In genomic region chr11:121655166-121655806, GRCm38 (mm10) we compare ENCODE assay signal across 20 mouse cellular contexts. TPM values are rescaled to one million over a fixed set of nuclear protein-coding genes. Genes with fewer than 3 reads are reported as not detected.
DNase-seq lines count a peak whose midpoint lies in the region; ATAC-seq lines count a peak whose summit lies in the region.
"Had no signal": no experiment of that assay in that cellular context is flagged by ENCODE, and none has a peak within 500 bp of the region (broad histone marks: within the 10 kb centered on the region; RNA-seq: fewer than 3 reads in every experiment).

No protein-coding gene starts in this region.

- DNase-seq in heart, embryonic 10.5 days (ENCODE audit: low spot score) = peak; percentile 61
- no peak for DNase-seq in heart, postnatal 36 days
- peak; percentile 66 for DNase-seq in 416B (ENCODE audit: low read depth)
- peak; percentile 53 for DNase-seq in naive thymus-derived CD4-positive, alpha-beta T cell, adult 2 months (ENCODE audit: low read depth)
- no peak for DNase-seq in adrenal gland, adult (ENCODE audit: inconsistent age in 2 of 2, low spot score in 1 of 2)
- no peak for DNase-seq in left cerebral cortex, adult 8-10 months (ENCODE audit: low spot score in 2 of 2)
- DNase-seq: cerebellum, adult 2 months; forebrain, postnatal 0 days; liver, postnatal 0 days; lung, postnatal 36 days; right cerebral cortex, postnatal 25 days had no signal

- no peak overlapping the region for H3K9ac ChIP-seq in intestine, embryonic 16.5 days (ENCODE audit: low read depth, low read length)
- H3K9ac ChIP-seq: forebrain, postnatal 0 days; heart, embryonic 12.5 days; intestine, embryonic 15.5 days; limb, embryonic 13.5 days; liver, postnatal 0 days; stomach, embryonic 15.5 days had no signal

- H3K4me2 ChIP-seq in intestine, embryonic 16.5 days (ENCODE audit: low read depth, low read length) = no peak overlapping the region
- H3K4me2 ChIP-seq: heart, embryonic 12.5 days; intestine, embryonic 15.5 days; limb, embryonic 13.5 days; stomach, embryonic 15.5 days had no signal

- WGBS in heart, embryonic 10.5 days = 55% methylated on average over 6 of the region's 6 CpGs
- 73% methylated on average over 6 of the region's 6 CpGs for WGBS in intestine, embryonic 16.5 days

- peak; percentile 37 for ATAC-seq in common myeloid progenitor, adult 5-6 weeks (replicated peaks; ENCODE audit: low read depth, poor library complexity, severe bottlenecking)
- no peak for ATAC-seq in intestine, embryonic 16.5 days
- ATAC-seq: forebrain, postnatal 0 days; intestine, embryonic 15.5 days had no signal

- H3K9me3 ChIP-seq in heart, embryonic 10.5 days = no peaks in the 10 kb centered on the region
- no peaks in the 10 kb centered on the region for H3K9me3 ChIP-seq in intestine, embryonic 16.5 days (ENCODE audit: control insufficient read depth, low read length)
- H3K9me3 ChIP-seq: G1E; heart, embryonic 12.5 days; hindbrain, embryonic 10.5 days; intestine, embryonic 15.5 days; limb, embryonic 13.5 days; stomach, embryonic 15.5 days had no signal

- intact Hi-C loops in heart, postnatal 36 days (cut with DNase I) = no loop called here

- H3K27me3 ChIP-seq in heart, embryonic 10.5 days (ENCODE audit: insufficient read depth, poor library complexity, severe bottlenecking) = no peaks in the 10 kb centered on the region
- no peaks in the 10 kb centered on the region for H3K27me3 ChIP-seq in intestine, embryonic 16.5 days (replicated peaks; ENCODE audit: control insufficient read depth, insufficient read depth, low read length)
- H3K27me3 ChIP-seq: heart, embryonic 12.5 days; intestine, embryonic 15.5 days; limb, embryonic 13.5 days; stomach, embryonic 15.5 days had no signal

- peaks cover 14% of the 10 kb centered on the region for H3K36me3 ChIP-seq in heart, embryonic 10.5 days
- no peaks in the 10 kb centered on the region for H3K36me3 ChIP-seq in intestine, embryonic 16.5 days (ENCODE audit: control insufficient read depth, insufficient read depth, low read length)
- H3K36me3 ChIP-seq: intestine, embryonic 15.5 days; stomach, embryonic 15.5 days had no signal

- H3K4me3 ChIP-seq in heart, embryonic 10.5 days = no peak overlapping the region
- no peak overlapping the region for H3K4me3 ChIP-seq in intestine, embryonic 16.5 days (ENCODE audit: low read length)
- H3K4me3 ChIP-seq: erythroblast, embryonic 14.5 days; heart, embryonic 12.5 days; hindbrain, embryonic 10.5 days; intestine, embryonic 15.5 days; limb, embryonic 13.5 days; stomach, embryonic 15.5 days had no signal

- H3K4me1 ChIP-seq in heart, embryonic 10.5 days = peaks cover 6% of the 10 kb centered on the region; the same call in 1 of the 2 replicates
- H3K4me1 ChIP-seq in intestine, embryonic 16.5 days (ENCODE audit: control insufficient read depth, insufficient read depth, low read length) = 0 out of 2 replicates have a peak, but pooled peaks cover 3% of the 10 kb centered on the region
- H3K4me1 ChIP-seq: hindbrain, embryonic 10.5 days; intestine, embryonic 15.5 days; limb, embryonic 13.5 days had no signal

- no peak overlapping the region for H3K27ac ChIP-seq in heart, embryonic 10.5 days
- no peak overlapping the region for H3K27ac ChIP-seq in intestine, embryonic 16.5 days (ENCODE audit: low read length)
- H3K27ac ChIP-seq: hindbrain, embryonic 10.5 days; intestine, embryonic 15.5 days; limb, embryonic 13.5 days; stomach, embryonic 15.5 days had no signal

RNA-seq across cellular contexts. Expression of gene B3gntl1, which starts 17.7 kb away (rescaled TPM):
- polyA plus RNA-seq in heart, embryonic 10.5 days (2016; fragmentation: Nextera tagmentation; extraction: Ambion mirVana) = 7.4 and 9.7 TPM in 2 replicates
- 1 to 10 TPM; 3.5 to 4.3 TPM for total RNA-seq in heart, postnatal 36 days (2021)
- 8.8 and 16.2 TPM in 2 replicates for total RNA-seq in common myeloid progenitor, adult 5-6 weeks (2017)
- polyA plus RNA-seq in intestine, embryonic 16.5 days (2015; fragmentation: Nextera tagmentation; extraction: Ambion mirVana) = 6.8 and 7.2 TPM in 2 replicates
- 1 to 10 TPM; 6.5 to 8.0 (median 7.0) TPM for total RNA-seq in left cerebral cortex, adult 8-10 months (2022)
- polyA plus RNA-seq: erythroblast, embryonic 14.5 days had no signal

RNA-seq across cellular contexts. Expression of gene Metrnl, which starts 46.1 kb away (rescaled TPM):
- polyA plus RNA-seq in heart, embryonic 10.5 days (2016; fragmentation: Nextera tagmentation; extraction: Ambion mirVana) = 6.3 and 6.4 TPM in 2 replicates
- 10 to 100 TPM; 17.6 to 21.5 TPM for total RNA-seq in heart, postnatal 36 days (2021)
- total RNA-seq in common myeloid progenitor, adult 5-6 weeks (2017) = 2.4 TPM in 1 of 2 replicates, not detected in the other
- 40.3 and 44.9 TPM in 2 replicates for polyA plus RNA-seq in intestine, embryonic 16.5 days (2015; fragmentation: Nextera tagmentation; extraction: Ambion mirVana)
- total RNA-seq in left cerebral cortex, adult 8-10 months (2022) = 10 to 100 TPM; 11.9 to 13.1 (median 12.9) TPM
- total RNA-seq: G1E had no signal
- polyA plus RNA-seq: G1E had no signal

Comparison
In these comparisons a context has a peak if more than half of its experiments do, and no peak if none do; other contexts are left out.
1. DNase-seq: peak in heart, embryonic 10.5 days (single experiment), 416B (single experiment) and naive thymus-derived CD4-positive, alpha-beta T cell, adult 2 months (single experiment); none in heart, postnatal 36 days (0 of 2), adrenal gland, adult (0 of 2) and left cerebral cortex, adult 8-10 months (0 of 2).